Mouse (Mus musculus) liver, postnatal 0 days (tissue): Measurements from ENCODE around the gene Mrpl39.

Experiments used
- CTCF ChIP-seq: sonication (generic); IDR thresholded peaks from 2 replicates; pipeline ENCODE4 v1.5.1; 2016; ENCODE audit warnings: antibody characterized with exemption, low read depth
- EP300 ChIP-seq: IDR thresholded peaks from 2 replicates; pipeline ENCODE4 v1.6.1; 2016; ENCODE audit warnings: antibody characterized with exemption, low read depth, mild to moderate bottlenecking

DNA sequence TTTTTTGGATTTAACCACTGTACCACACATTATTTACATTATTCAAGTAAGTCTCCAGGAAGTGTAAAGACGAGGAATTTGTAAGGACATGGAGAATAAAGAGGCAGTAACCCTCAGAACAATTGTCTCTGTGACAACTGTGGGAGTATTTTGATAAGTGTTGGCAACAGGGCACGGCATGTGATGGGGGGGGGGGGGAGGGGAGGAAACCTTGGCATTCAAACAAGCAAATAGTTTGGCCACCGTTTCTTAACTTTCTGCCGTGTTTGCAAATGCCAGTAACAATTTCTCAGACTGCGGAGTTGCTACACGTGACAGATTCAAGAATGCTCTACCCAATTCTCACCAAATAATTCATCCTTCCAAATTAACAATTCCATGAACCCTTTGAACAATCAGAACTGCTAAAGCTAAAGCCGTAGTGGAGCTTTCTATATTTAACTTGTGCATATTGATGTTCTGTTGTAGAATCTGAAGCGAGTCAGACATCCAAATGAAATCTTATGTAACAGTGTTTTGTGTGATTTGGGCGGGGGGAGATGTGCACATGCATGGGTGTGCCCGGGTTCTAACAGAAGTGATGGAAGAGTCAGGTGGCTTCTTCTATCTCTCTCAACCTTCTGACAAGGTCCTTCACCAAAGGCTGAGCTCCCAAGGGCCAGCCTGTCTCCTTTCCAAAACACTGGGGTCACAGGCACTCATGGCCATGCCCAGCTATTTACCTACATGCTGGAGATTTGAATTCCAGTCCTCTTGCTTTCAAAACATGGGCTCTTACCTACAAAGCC is 9.4 kb upstream of the Mrpl39 start:
- TF ChIP-seq CTCF, result no peak
- TF ChIP-seq EP300, result no peak
